Mouse (Mus musculus) ES-E14 (cell line): ENCODE data around the gene Spsb3. TPM values are rescaled to one million over a fixed set of nuclear protein-coding genes. Genes with fewer than 3 reads are reported as not detected.
A peak's percentile ranks its signal among the peaks of the same experiment; 100 is the strongest.

ENCODE experiments used
- DNase-seq: peaks from one replicate; pipeline ENCODE4 v3.0.0-alpha.2; 2013; ENCODE audit warnings: low read depth, low spot score
- H3K27ac ChIP-seq: 2 replicates; pipeline ENCODE4 v1.5.1; 2012; ENCODE audit warnings: low read depth, mild to moderate bottlenecking, low read length, moderate library complexity, mixed read lengths; ENCODE audit not compliant: poor library complexity, insufficient read depth, severe bottlenecking
- H3K36me3 ChIP-seq: 2 replicates; pipeline ENCODE4 v1.6.1; 2012; ENCODE audit warnings: mild to moderate bottlenecking, low read length, moderate library complexity, mixed read lengths; ENCODE audit not compliant: control insufficient read depth, poor library complexity, insufficient read depth, severe bottlenecking
- H3K4me1 ChIP-seq, 2 experiments: fragments of 150-350 bp in 1 of 2; sonication (generic) in 1 of 2; 2 replicates each; pipeline ENCODE4 v1.6.1; 2012; ENCODE audit warnings: low read length in 2 of 2, mild to moderate bottlenecking in 1 of 2, mixed read lengths in 1 of 2; ENCODE audit not compliant: control insufficient read depth in 2 of 2, insufficient read depth in 2 of 2, poor library complexity in 1 of 2
- H3K4me3 ChIP-seq, 2 experiments: fragments of 150-350 bp in 1 of 2; sonication (generic) in 1 of 2; 2 replicates each; pipeline ENCODE4 v1.5.1; 2012; ENCODE audit warnings: low read length in 2 of 2, low read depth in 1 of 2, mild to moderate bottlenecking in 1 of 2, mixed read lengths in 1 of 2; ENCODE audit not compliant: insufficient read depth in 1 of 2, poor library complexity in 1 of 2, severe bottlenecking in 1 of 2
- H3K9ac ChIP-seq: 2 replicates; pipeline ENCODE4 v1.6.1; 2012; ENCODE audit warnings: low read depth, mild to moderate bottlenecking, low read length, mixed read lengths; ENCODE audit not compliant: poor library complexity, insufficient read depth, severe bottlenecking
- H3K9me3 ChIP-seq: fragments of 150-350 bp; sonication (generic); 2 replicates; pipeline ENCODE4 v1.6.1; 2012; ENCODE audit warnings: low read depth, mild to moderate bottlenecking, low read length; ENCODE audit not compliant: control insufficient read depth, insufficient read depth
- CHD2 ChIP-seq: IDR thresholded peaks from 2 replicates; pipeline ENCODE4 v1.6.1; 2014; ENCODE audit warnings: mild to moderate bottlenecking, low read depth, low read length, inconsistent platforms
- HCFC1 ChIP-seq: IDR thresholded peaks from 2 replicates; pipeline ENCODE4 v1.6.1; 2012; ENCODE audit warnings: low read length, inconsistent platforms, borderline replicate concordance; ENCODE audit not compliant: insufficient read depth
- MAFK ChIP-seq: IDR thresholded peaks from 2 replicates; pipeline ENCODE4 v1.6.1; 2014; ENCODE audit warnings: mild to moderate bottlenecking, low read depth, low read length, inconsistent platforms; ENCODE audit not compliant: insufficient read depth
- ZC3H11A ChIP-seq: IDR thresholded peaks from 2 replicates; pipeline ENCODE4 v1.6.1; 2012; ENCODE audit warnings: low read depth, mild to moderate bottlenecking, inconsistent platforms, low read length, borderline replicate concordance
- ZNF384 ChIP-seq: IDR thresholded peaks from 2 replicates; pipeline ENCODE4 v1.6.1; 2012; ENCODE audit warnings: low read depth, low read length, inconsistent platforms
- in situ Hi-C, 2 experiments: fragments of 600-800 bp; cut with MboI; formaldehyde crosslinking; loops; one replicate each; pipeline ENCODE4 v1.15.1; 2025; ENCODE audit warnings: low sequenced_read_pairs in 2 of 2, inconsistent platforms in 1 of 2; ENCODE audit not compliant: unreplicated experiment in 2 of 2
- total RNA-seq: library from RNA; depleted of rRNA; stranded (reverse); fragments of 300-350 nt; gene quantifications from 2 replicates; pipeline ENCODE4 v1.2.3, GENCODE M21; 2012; rRNA removed

Gene Spsb3
- total RNA-seq, 1 experiment = 34.2 TPM

DNA sequence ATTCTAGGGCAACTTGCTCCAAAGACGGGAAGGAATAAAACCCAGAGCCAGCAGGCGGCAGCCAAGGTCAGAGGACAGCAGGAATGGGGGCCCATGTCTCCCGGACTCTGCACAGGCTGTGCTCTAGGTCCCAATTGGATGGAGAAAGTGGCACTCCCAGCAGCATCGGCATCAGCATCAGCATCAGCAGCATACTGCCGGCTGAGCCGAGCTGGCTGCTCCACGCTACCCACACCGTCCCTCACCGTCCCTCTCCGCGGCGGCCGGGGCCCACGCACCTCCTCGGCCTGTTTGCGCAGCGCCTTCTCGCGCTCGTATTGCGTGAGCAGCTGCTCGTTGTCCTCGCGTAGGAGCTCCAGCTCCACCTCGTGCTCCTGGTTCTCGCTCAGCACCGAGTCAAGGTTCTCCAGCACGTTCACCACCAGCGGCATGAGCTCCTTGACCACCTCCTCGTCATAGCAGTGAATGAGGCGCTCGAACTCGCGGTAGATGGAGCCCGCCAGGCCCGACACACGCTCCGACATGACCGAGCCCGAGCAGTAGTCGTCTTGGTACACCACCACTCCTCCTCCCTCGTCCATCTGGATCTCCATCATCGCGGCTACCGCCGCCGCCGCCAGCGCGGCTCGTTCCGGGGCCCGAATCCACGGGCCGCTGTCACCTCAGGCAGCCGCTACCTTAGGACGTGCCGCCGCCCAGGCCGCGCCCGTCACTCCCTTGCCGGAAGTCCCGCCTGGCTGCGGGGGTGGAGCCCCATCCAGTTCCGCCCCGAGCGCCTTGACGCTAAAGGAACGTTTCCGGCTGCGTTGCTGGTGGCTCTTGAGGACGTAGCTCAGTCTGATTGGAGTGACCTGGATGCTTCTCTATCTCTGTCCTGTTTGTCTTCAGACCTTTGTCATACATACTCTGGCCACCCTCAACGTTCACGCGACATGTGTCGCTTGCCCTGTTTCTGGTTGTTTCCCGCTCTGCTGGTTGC, 50.1 kb downstream of the Spsb3 start, which contains the start of gene Mapk8ip3:
Mapk8ip3 (minus strand) TSS at position 719 of the 979 bp plus-strand sequence.
- 0 out of 4 replicates have a peak, but pooled peaks cover 0 to 3% of the 10 kb centered on the region in 2 experiments for H3K4me1 ChIP-seq
- TF ChIP-seq ZNF384 (no peak), HCFC1 (peak; percentile 22; the same call in 1 of the 2 replicates), ZC3H11A (no peak)
- peak; percentile 80 for DNase-seq
- H3K9me3 ChIP-seq = no peaks in the 10 kb centered on the region
- H3K27ac ChIP-seq = no peak within 1 kb of the TSS
- peak within 1 kb of the TSS; percentile 86 to 98 for H3K4me3 ChIP-seq
- in situ Hi-C loops = no loop called here
- H3K9ac ChIP-seq = peak within 1 kb of the TSS; percentile 83
- H3K36me3 ChIP-seq = no peaks in the 10 kb centered on the region

DNA sequence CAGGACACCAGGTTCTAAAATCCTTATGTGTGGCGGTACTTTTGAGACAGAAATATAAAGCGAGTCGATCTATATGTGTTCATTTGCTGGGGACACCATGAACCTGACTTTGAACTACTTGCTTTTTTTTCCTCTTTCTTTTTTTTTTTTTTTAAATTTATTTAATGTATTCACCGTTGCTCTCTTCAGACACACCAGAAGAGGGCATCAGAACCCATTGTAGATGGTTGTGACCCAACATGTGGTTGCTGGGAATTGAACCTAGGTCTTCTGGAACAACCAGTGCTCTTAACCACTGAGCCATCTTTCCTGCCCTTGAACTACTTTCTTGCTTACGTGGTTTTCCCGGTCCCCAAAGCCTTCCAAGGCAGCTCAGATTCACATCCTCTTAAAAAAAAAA, 50.8 kb downstream of the Spsb3 start:
- no peak for TF ChIP-seq ZC3H11A
- TF ChIP-seq MAFK = no peak
- no peak for TF ChIP-seq HCFC1
- peak; percentile 51; the same call in 1 of the 2 replicates for TF ChIP-seq ZNF384
- TF ChIP-seq CHD2 = no peak
- Histone ChIP-seq H3K9me3 (no peaks in the 10 kb centered on the region), H3K4me1 (0 out of 4 replicates have a peak, but pooled peaks cover 0 to 3% of the 10 kb centered on the region in 2 experiments), H3K4me3 (peak overlapping the region; percentile 39 to 98), H3K9ac (peak overlapping the region; percentile 41; the same call in 1 of the 2 replicates), H3K36me3 (no peaks in the 10 kb centered on the region; the same call in 1 of the 2 replicates), H3K27ac (no peak overlapping the region)
- no peak for DNase-seq
- in situ Hi-C loops = no loop called here

Other genes with a start within 250 kb of the Spsb3 start
- 11.4 and 22.7 TPM in 2 replicates for gene Slc9a3r2, start 236.3 kb upstream of the Spsb3 start, total RNA-seq
- gene Npw, start 228.2 kb upstream of the Spsb3 start, total RNA-seq = 3.0 and 6.0 TPM in 2 replicates
- gene Zfp598, start 217.0 kb upstream of the Spsb3 start, total RNA-seq = 39.7 and 55.9 TPM in 2 replicates
- gene Syngr3, start 196.7 kb upstream of the Spsb3 start, total RNA-seq = 4.1 and 13.1 TPM in 2 replicates
- 61.8 and 63.4 TPM in 2 replicates for gene Gfer, start 190.5 kb upstream of the Spsb3 start, total RNA-seq
- gene Noxo1, start 190.4 kb upstream of the Spsb3 start, total RNA-seq = 2.9 and 7.5 TPM in 2 replicates
- 108 and 119 TPM in 2 replicates for gene Tbl3, start 179.0 kb upstream of the Spsb3 start, total RNA-seq
- 0.71 and 0.95 TPM in 2 replicates for gene Rnf151, start 168.6 kb upstream of the Spsb3 start, total RNA-seq
- 3,495 and 3,661 TPM in 2 replicates for gene Rps2, start 168.5 kb upstream of the Spsb3 start, total RNA-seq
- 147 and 191 TPM in 2 replicates for gene Ndufb10, start 162.2 kb upstream of the Spsb3 start, total RNA-seq
- 0.16 and 0.67 TPM in 2 replicates for gene Rpl3l, start 158.8 kb upstream of the Spsb3 start, total RNA-seq
- 23.5 and 30.2 TPM in 2 replicates for gene Msrb1, start 150.0 kb upstream of the Spsb3 start, total RNA-seq
- 1.6 and 2.3 TPM in 2 replicates for gene Hs3st6, start 133.7 kb upstream of the Spsb3 start, total RNA-seq
- gene Meiob, start 82.4 kb upstream of the Spsb3 start, total RNA-seq = 0.13 and 0.42 TPM in 2 replicates
- gene Hagh, start 46.5 kb upstream of the Spsb3 start, total RNA-seq = 37.3 and 40.5 TPM in 2 replicates
- 9.7 and 9.8 TPM in 2 replicates for gene Fahd1, start 36.3 kb upstream of the Spsb3 start, total RNA-seq
- gene Igfals, start 20.6 kb upstream of the Spsb3 start, total RNA-seq = 2.5 and 5.8 TPM in 2 replicates
- gene Nubp2, start 294 bp upstream of the Spsb3 start, total RNA-seq = 85.8 and 118 TPM in 2 replicates
- gene Eme2, start 8.4 kb downstream of the Spsb3 start, total RNA-seq = 21.8 and 33.7 TPM in 2 replicates
- gene Mrps34, start 8.5 kb downstream of the Spsb3 start, total RNA-seq = 36.1 and 39.6 TPM in 2 replicates
- 59.4 and 84.1 TPM in 2 replicates for gene Nme3, start 9.9 kb downstream of the Spsb3 start, total RNA-seq
- 55.7 and 63.7 TPM in 2 replicates for gene Mapk8ip3, start 50.3 kb downstream of the Spsb3 start, total RNA-seq
- gene Jpt2, start 74.0 kb downstream of the Spsb3 start, total RNA-seq = 90.3 and 105 TPM in 2 replicates
- gene Cramp1l, start 129.1 kb downstream of the Spsb3 start, total RNA-seq = 9.1 and 11.6 TPM in 2 replicates
- gene Ift140, start 129.4 kb downstream of the Spsb3 start, total RNA-seq = 8.1 and 12.1 TPM in 2 replicates
- 0.32 and 0.62 TPM in 2 replicates for gene Tmem204, start 196.9 kb downstream of the Spsb3 start, total RNA-seq
- gene Telo2, start 229.3 kb downstream of the Spsb3 start, total RNA-seq = 34.2 and 47.3 TPM in 2 replicates
- gene Ptx4, start 234.1 kb downstream of the Spsb3 start, total RNA-seq = not detected in 2 replicates
- gene Clcn7, start 246.7 kb downstream of the Spsb3 start, total RNA-seq = 35.0 and 62.4 TPM in 2 replicates